Mouse (Mus musculus) right cerebral cortex, postnatal 4 days (tissue): Measurements from ENCODE around the gene Adra2b.

Source experiments
- DNase-seq: peaks from one replicate; pipeline ENCODE4 v3.0.0-alpha.2; 2022

Gene Adra2b

DNA sequence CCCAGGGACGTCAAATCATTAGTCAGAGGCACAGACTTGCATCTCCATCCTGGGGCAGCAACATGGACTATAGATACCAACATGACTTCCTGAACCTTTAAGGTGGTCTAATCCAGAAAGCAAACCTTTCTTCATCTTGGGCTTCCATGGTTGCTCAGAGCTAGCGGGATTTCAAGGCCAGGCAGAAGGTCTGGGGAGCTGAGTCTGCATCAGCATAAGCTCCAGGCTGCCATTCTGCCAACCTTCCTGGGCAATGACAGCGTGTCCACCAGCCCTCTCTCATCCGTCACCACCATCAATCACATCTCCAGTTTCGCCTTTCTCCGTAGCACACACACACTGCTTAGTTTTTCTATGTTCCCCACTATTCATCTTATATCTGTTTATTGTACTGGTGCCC is 23.7 kb upstream of the Adra2b start:
- DNase-seq = no peak

DNA sequence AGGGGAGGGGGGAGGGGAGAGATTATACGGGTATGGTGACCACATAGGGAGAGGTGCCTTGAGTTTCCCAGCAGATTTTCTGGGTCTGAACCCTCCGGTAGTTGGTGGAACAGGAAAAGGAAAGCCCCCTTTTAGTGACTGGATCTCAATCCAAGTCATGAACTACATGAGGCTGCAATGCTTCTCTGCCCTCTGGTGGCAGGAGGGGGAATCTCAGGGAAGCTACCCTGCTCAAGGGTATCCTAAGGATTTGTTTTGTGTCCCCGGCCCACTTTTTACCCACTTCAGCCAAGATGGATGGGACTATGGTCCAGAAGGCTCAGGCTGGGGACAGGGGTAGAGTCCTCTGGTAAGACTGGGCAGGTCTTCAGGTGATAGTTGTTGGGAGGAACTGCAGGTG is 21.8 kb upstream of the Adra2b start:
- peak; percentile 45 for DNase-seq

DNA sequence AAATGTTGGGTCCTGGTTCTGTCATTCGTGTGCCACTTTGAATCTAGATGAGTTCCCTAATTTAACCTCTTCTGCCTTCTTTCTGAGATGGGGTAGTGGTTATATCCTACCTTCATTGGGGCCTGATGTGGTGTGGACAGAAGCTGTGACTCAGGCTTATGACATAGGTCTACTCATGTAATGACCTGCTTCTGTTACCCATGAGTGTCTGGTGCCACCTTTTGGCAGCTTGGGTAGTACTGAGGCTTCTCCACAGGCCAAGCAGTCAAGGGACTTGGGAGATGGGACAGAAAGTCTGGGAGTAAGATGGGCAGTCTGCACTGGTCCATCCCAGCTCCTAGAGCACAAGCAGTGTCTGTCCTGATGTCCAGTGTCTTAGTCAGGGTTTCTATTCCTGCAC is 16.7 kb upstream of the Adra2b start:
- no peak for DNase-seq

DNA sequence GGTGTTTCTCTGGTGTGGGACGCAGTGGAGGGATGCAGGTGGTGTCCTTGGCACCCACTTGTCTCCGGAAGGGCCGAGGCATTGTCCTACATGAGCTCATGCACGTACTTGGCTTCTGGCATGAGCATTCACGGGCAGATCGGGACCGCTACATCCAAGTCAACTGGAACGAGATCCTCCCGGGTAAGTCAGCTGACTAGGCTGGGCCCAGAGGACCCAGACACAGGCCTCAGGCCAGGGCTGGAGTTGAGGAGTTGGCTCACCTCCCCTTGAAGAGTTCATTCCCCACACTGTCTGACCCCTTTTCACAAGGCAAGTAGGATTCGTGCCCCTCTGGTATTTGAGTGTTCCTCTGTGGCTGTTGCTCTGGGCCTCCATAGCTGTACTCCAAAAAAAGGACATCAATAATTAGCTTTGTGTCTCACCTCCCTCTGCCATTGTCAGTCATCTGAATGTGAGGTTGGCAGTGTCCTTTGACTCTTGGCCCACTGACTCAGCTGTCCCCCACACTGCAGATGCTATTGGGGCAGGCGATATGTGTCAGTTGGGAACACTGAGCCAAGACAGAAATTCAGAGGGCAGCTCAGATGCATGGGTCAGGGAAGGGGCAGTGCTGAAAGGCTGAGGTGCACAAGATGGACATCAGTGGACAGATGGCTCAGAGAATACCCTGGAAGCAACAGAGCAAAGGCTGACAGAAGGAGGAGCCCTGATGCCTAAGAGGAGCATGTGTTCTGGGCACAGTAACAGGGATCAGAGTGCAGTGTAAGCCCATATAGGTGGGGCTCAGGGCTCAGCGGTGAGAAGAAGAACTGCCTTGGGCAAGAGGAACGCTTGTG is 15.6 kb upstream of the Adra2b start:
- no peak for DNase-seq

DNA sequence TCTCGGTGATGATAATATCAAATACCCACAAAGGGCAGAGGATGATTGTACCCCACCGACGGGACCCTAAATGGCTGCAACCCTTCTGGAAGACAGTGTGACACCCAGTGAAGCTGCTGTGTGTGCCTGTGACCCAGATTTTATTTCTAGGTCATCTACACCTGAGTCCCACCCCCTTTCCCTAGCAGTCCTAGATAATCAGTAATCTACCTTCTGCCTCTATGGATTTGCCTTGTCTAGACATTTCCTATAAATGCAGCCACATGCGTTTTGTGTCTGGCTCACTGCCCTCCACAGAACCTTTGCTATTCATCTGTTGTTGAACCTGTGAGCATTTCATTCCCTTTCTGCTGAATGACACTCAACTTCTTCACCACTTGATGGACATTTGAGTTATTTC is 9.1 kb upstream of the Adra2b start:
- DNase-seq = no peak

DNA sequence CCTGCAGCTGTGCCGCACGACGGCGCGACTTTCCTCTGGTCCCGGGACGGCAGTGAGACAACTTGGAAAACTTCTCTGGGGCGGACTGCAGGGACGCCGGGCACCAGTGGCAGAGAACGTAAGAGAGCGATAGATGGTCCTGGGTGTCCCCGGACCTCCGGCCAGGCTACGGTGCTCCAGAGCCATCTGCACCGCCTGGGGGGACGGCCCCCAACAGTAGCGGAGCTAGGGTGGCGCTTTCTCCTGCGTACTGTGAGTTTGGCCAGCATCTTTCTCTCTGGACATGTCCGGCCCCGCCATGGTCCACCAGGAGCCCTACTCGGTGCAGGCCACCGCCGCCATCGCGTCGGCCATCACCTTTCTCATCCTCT is 259 bp downstream of the Adra2b start:
- no peak for DNase-seq

DNA sequence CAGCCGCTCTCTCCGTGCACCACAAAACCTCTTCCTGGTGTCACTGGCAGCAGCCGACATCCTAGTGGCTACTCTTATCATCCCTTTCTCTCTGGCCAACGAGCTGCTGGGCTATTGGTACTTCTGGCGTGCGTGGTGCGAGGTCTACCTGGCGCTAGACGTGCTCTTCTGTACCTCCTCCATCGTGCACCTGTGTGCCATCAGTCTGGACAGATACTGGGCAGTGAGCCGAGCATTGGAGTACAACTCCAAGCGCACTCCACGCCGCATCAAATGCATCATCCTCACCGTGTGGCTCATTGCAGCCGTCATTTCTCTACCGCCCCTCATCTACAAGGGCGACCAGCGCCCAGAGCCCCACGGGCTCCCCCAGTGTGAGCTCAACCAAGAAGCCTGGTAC is 688 bp downstream of the Adra2b start:
- no peak for DNase-seq

DNA sequence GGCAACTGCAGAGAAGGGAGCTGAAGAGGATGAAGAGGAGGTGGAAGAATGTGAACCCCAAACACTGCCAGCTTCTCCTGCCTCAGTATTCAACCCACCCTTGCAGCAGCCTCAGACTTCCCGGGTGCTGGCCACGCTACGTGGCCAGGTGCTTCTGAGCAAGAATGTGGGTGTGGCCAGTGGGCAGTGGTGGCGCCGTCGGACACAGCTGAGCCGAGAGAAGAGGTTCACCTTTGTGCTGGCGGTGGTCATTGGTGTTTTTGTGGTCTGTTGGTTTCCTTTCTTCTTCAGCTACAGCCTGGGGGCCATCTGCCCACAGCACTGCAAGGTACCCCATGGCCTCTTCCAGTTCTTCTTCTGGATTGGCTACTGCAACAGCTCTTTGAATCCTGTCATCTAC is 1.4 kb downstream of the Adra2b start:
- DNase-seq = no peak

DNA sequence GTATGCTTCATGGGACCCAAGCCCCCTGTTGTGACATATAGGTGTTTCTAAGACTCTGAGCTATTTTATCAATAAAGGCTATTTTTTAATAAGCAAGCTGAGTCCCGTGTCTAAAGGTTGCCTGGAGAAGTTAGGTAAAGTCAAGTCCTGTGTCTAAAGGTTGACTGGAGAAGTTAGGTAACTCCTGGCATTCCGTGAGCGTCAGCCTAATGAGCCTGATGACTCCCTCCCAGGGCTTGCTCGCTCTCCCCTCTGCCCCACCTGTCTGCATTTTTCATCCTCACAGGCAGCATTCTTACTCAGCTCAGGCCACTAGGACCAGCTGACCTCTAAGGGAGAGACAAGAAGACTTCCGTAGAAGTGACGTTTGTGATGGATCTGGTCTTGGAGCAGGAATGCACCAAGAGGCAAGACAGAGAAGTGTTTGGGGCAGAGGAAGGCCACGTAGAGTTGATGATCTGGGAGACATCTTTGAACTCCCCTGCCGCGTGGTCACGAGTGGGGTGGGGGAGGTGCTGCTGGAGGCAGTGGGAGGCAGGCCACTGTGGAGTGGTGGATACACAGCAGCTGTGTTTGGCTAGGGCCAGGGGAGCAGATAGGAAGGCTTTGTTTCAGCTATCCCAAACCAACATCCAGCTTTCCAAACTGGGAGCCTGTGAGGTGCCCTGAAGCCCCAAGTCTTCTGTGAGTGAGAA is 4.3 kb downstream of the Adra2b start:
- DNase-seq = no peak

DNA sequence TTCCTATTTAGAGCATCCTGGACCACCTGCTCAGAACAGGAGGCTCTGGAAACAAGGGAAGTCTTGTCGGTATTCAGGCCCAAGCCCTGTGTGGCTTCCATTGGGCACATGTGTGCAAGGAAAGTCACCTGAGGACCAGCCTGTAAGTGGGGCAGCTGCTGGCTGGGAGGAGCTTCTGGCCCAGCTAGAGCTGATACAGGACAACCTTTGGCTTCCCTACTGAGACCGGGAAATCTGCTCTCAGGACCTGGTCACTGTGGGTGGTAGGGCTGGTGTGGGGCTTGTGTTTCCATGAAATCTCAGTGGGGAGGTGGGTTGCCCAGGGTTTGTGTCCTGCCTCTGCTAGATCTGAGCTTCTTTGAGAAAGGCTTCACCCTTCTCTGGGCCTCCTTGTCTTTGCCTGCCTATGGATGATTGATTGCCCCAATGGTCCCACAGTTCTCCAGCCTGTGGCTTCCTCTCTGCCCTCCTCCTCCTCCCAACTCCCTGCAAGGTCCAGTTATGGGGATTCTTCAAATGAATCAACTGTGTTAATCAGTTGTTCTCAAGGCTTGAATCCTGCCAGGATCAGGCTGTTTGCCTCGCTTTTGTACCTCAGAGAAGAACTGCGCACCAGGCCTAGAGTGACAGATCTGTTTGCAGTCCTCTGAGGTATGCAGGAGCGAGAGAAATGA is 6.8 kb downstream of the Adra2b start:
- DNase-seq = no peak

DNA sequence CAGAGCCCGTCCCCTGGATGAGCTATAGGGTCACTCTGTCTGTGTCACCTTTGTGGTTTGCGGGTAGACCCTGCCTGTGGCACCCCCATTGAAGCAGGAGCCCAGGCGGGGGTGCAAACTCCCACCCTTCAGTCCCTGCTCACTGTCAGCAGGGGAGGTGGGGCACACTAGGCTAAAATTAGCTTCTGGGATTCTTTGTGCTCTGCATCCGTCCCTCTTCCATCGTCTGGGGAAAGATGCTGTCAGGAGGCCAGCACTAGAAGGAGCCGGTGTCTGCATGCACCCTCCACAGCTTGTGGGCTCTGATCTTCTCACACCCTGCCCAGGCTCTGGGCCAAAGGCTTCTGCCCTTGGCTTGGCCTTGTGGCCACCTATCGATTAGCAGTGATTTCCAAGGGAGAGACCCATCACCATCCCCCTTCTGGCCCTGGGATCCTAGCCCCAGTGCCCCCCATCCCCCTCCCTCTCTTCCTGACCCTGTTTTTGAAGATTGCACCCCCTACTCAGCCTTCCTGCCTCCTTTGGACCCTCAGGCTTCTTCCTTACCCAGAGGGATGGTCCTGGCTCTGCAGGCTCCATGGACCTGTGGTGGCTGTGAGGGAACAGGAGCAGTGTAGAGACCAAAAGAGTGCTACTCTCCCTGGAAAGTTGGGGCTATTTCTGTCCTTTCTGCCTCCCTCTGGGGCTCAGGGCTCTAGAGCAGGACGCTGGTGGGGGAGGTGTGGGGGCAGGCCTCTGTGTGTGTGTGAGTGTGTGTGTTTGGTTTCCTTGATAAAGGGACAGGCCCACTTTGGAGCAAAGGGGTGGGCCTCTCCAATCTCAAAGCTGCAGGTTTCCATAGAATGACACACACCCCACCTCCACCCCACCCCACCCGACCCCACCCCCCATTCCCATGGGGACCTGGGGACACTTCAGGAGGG is 7.8 kb downstream of the Adra2b start:
- no peak for DNase-seq

DNA sequence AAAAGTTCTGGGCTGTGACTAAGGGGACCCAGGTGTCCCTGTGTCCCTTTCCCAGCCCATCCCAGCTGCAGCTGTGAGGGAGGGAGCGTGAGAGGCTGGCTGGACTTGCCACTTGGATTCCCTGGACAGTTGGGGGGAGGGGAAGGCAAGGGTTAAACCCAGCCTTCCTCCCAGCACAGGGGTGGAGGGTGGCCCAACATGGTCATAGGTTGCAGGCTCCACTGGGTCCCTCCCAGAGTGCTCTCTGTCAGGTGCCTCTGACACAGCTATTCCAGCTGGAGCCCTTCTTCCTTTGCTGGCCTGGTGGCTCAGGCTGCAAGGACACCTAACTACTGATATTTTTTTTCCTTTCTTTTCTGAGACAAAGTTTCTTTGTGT is 8.5 kb downstream of the Adra2b start:
- no peak for DNase-seq

DNA sequence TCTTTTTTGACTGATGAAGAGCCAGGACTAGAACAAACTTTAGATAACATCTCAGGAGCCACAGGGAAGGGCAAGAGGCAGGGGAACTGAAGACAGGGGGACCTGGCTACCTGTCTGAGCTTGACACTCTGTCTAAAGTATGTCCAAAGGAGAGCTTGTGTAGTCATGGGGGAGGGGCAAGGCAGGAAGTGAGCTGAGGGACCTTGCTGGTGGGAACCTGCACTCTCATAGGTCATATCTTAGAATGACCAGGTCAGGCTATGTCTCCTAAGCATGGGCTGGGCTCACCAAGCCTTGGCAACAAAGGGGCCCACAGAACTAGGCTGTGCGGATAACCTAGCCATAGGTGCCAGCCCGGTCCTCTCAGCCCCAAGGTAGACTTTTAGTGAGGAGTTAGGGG is 9.1 kb downstream of the Adra2b start:
- DNase-seq = no peak

DNA sequence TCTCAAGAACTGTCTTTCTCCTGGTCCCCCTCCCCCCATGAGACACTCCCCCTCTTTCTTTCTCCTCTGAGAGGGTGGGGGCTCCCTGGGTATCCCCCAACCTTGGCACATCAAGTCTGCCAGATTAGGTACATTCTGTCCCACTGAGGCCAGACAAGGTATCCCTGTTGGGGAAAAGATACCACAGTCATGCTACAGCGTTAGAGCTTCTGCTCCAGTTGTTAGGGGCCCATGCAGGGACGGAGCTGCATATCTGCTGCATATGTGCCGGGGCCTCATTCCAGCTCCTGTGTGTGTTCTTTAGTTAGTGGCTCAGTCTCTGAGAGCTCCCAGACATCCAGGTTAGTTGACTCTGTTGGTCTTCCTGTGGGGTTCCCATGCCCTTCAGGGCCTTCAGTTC is 11.1 kb downstream of the Adra2b start:
- no peak for DNase-seq

DNA sequence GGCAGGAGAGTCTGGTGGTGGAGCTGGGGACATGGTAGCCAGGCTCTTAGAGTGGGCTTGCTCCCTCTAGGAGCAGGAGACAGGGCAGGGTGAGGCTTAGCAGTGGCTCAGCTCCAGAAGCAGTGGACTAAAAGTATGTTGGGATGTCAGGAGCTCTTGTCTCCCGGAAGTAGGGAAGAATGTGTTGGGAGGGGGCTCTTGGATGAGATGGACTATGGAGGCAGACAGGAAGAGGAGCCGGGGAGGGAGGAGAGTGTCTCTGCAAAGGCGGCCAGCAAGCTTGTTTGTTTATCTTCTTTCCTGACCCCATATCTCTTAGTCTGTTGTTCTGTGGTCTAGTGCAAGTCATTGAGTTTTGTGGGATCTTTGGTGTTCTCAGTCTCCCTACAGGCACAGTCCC is 12.1 kb downstream of the Adra2b start:
- DNase-seq = no peak

DNA sequence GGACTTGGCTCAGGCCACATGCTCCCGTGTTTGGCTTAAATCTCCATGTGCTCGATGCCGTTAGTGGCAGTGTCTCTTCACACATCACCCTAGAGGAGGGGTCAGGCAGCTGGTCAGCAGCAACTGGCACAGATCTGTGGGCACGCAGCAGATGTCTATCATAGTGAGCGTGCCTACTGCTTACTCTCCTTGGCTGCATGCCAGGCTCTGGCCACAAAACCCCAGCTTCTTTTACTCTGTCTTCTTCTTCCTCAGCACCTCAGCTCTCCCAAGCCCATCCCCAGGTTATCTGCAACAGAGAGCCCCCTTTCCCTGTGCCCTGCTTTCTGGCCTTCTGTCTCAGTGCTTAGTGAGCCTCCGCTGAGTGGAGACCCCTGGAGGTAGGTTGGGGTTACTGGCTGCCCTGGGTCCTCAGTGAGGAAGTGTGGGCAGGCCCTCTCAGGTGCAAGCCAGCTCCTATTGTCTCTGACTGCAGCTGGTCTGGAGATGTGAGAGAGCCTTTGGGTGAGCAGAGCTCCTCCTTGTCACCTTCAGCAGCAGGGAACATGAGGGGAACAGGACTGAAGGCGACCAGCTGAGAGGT is 12.8 kb downstream of the Adra2b start:
- no peak for DNase-seq

DNA sequence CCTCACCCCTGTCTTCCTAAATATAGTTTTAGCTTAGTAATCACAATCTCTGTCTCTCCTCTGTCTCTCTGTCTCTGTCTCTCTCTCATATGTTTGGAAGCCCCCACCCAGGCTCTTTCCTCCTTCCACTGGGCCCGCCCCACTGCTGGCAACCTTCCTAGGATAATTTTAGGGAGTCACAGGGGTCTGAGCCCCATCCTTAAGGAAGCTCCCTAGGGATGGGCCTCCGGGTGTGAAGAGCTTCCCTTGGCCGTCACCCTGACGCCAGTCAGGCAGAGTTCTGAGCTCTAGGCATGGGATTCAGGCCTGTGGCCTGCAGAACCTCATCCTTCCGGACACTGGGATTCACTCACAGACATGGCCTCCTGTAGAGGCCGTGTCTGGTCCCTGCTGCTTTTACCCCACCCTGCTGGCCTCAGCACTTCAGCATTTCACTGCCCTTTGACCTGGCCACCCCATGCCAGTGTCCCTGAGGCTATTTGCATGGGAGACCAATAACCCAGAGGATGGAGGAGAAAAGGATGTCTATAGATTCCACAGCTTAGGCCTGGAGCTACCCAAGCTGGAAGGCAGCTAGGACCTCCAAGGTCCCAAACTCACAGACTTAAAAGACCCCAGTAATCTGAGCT is 13.5 kb downstream of the Adra2b start:
- DNase-seq = no peak

DNA sequence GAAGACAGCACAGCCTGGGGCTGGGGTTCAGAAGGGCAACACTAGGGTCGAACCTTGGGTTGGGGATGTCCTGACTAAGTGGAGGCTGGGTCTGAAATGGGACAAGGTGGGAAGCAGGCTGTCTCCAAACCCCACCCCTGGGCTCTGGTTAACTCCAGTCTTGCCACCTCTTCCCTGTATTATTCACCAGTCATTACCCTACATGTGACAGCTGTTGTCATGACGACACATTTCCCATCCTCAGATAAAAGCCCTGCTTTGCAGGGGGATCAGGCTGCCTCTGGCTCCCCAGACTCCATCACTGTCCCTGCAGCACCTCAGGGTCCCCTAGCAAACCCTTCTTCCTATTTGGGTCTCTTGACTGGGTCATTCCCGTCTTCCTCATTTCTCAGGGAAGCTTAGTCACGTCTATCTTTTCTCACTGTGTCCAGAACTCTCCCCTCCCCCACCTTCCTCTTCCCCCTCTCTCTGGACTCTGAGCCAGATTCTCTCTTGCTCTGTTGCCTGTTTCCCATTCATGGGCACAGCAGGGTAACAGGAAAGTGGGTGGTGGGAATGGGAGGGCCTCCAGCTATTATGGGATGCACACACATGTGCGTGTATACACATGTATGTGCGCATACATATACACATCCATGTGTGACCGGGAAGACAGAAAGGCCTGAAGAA is 15.1 kb downstream of the Adra2b start:
- no peak for DNase-seq

DNA sequence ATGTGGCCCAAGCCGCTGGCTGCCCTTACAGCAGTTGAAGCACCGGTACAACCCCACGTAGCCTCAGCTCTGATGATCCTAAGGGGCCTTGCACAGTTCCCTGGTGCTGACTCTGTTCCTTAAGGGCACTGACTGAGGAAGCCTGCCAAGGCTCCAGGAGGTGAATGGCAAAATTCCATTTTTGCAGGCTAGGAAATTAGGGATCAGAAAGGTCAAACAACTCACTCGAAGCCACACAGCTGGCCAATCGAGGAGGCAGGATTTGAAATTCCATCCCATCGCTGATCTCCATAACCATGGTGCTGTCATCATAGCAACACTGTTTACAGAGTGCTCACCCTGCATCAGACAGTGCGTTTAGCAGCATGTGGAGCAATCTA is 15.6 kb downstream of the Adra2b start:
- no peak for DNase-seq

DNA sequence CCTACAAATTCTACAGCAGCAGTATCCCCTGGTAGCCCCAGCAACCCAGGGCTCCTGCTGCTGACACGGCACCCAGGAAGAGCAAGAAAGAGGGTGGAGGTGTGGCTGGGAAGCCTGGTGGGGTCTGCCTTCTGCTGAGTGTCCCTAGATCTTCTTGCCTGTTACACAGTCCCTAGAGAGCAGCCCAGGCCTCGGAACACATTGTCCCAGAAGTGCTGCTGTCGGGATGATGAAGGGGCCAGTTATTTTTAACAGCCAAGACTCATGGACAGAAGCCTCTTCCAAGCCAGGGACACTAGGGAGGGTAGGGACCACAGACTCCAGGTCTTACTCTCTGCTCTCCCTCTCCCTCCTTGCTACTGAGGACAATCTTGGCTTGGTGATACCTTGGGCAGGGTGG is 16.2 kb downstream of the Adra2b start:
- no peak for DNase-seq

DNA sequence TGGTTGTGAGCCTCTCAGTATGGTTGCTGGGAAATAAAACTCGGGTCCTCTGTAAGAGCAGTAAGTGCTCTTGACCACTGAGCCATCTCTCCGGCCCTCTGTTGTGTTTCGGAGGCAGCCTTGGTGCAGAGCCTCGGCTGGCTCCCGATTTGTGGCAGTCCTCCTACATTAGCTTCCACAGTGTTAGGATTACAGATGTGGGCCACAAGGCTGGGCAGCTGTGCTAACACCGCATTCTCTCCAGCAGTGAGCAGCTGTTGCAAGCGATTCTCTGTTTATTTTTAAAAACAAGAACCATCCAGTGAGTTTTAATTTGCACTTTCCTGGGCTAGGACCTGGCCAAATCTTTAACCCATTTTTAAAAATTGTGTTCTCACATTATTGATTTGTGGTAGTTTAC is 20.9 kb downstream of the Adra2b start:
- DNase-seq = no peak

DNA sequence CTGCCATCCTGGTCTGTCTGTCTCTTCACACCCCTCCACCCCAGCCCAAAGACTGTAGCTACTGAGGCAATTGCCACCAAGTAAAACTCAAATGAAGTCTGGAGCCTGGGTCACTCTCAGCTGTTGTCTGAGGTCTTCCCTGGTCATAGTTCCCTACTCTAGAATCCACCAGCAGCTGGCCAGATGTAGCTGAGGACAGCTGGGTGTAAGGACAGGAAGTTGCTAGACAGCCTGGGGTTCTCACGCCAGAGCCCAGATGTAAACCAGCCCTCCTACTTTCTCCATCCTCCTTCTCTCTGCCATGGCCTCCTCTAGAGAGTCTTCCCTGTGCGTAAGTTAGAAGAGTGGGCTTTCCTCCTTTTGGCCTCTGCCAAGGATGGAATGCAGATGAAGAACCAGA is 24.5 kb downstream of the Adra2b start:
- DNase-seq = no peak
